Mouse (Mus musculus) kidney, embryonic 16.5 days (tissue): ENCODE measurements at regions not wholly inside any gene's neighbourhood (a gene's known extent, or its start where the extent isn't known, plus 50 kb on each side); places are given as distances from the start of the nearest gene placed in this dataset.
A peak's percentile ranks its signal among the peaks of the same experiment; 100 is the strongest.

Source experiments
- ATAC-seq: fragments of 200-750 bp; cut with Nextera tagmentation; 2 replicates; pipeline ENCODE4 v1.8.0; 2017; ENCODE audit warnings: moderate TSS enrichment; ENCODE audit not compliant: low FRiP score, low TSS enrichment
- H3K27ac ChIP-seq: fragments of 300-500 bp; sonication (generic); 2 replicates; pipeline ENCODE4 v1.5.1; 2014; ENCODE audit warnings: low read length
- H3K27me3 ChIP-seq: fragments of 300-500 bp; sonication (generic); 2 replicates; pipeline ENCODE4 v1.6.1; 2014; ENCODE audit warnings: low read length, control low read depth, mixed read lengths; ENCODE audit not compliant: insufficient read depth
- H3K36me3 ChIP-seq: fragments of 300-500 bp; sonication (generic); 2 replicates; pipeline ENCODE4 v1.6.1; 2014; ENCODE audit warnings: low read length, control low read depth, mixed read lengths; ENCODE audit not compliant: insufficient read depth
- H3K4me1 ChIP-seq: fragments of 300-500 bp; sonication (generic); 2 replicates; pipeline ENCODE4 v1.6.1; 2014; ENCODE audit warnings: low read length, control low read depth, mixed read lengths; ENCODE audit not compliant: insufficient read depth
- H3K4me2 ChIP-seq: fragments of 300-500 bp; sonication (generic); replicated peaks from 2 replicates; pipeline ENCODE4 v1.6.1; 2014; ENCODE audit warnings: low read depth, low read length
- H3K4me3 ChIP-seq: fragments of 300-500 bp; sonication (generic); 2 replicates; pipeline ENCODE4 v1.5.1; 2014; ENCODE audit warnings: mild to moderate bottlenecking, low read length
- H3K9ac ChIP-seq: fragments of 300-500 bp; sonication (generic); replicated peaks from 2 replicates; pipeline ENCODE4 v1.6.1; 2014; ENCODE audit warnings: low read length
- H3K9me3 ChIP-seq: fragments of 300-500 bp; sonication (generic); 2 replicates; pipeline ENCODE4 v1.6.1; 2016; ENCODE audit warnings: low read length, control low read depth
- WGBS: fragments of 180-500 bp; shearing (Covaris S2); extraction: QIAGEN DNeasy Blood & Tissue Kit; methylation state at CpG from one replicate; pipeline ENCODE4 v1.1.7; 2014; 5-methylcytosine and 5-hydroxymethylcytosine counted together

GRCm38 (mm10) chrX:11655466-11655865, 327.8 kb downstream of the H2al1j start:
- Histone ChIP-seq H3K4me3 (no peak overlapping the region), H3K36me3 (no peaks in the 10 kb centered on the region), H3K9me3 (no peaks in the 10 kb centered on the region), H3K9ac (no peak overlapping the region), H3K27ac (no peak overlapping the region), H3K4me1 (no peaks in the 10 kb centered on the region), H3K4me2 (no peak overlapping the region), H3K27me3 (peaks cover 12% of the 10 kb centered on the region; the same call in 1 of the 2 replicates)
- ATAC-seq: no peak
- 61% methylated on average over 6 of the region's 6 CpGs for WGBS

GRCm38 (mm10) chrX:11657606-11658254, 330.1 kb downstream of the H2al1j start:
- Histone ChIP-seq H3K9me3 (no peaks in the 10 kb centered on the region), H3K4me3 (no peak overlapping the region), H3K4me1 (no peaks in the 10 kb centered on the region), H3K4me2 (no peak overlapping the region), H3K27ac (no peak overlapping the region), H3K27me3 (peaks cover 12% of the 10 kb centered on the region; the same call in 1 of the 2 replicates), H3K9ac (no peak overlapping the region), H3K36me3 (no peaks in the 10 kb centered on the region)
- peak; percentile 71; the same call in 1 of the 2 replicates for ATAC-seq
- whole genome bisulfite sequencing: 55% methylated on average over 9 of the region's 9 CpGs

GRCm38 (mm10) chrX:11663187-11663829, 335.7 kb downstream of the H2al1j start:
- peak overlapping the region; percentile 87 for H3K27ac ChIP-seq
- peaks cover 16% of the 10 kb centered on the region for H3K27me3 ChIP-seq
- no peak overlapping the region for H3K9ac ChIP-seq
- no peak overlapping the region for H3K4me3 ChIP-seq
- peak; percentile 54; the same call in 1 of the 2 replicates for ATAC-seq
- H3K4me1 ChIP-seq: 0 out of 2 replicates have a peak, but pooled peaks cover 19% of the 10 kb centered on the region
- H3K9me3 ChIP-seq: no peaks in the 10 kb centered on the region
- H3K36me3 ChIP-seq: no peaks in the 10 kb centered on the region
- 23% methylated on average over 6 of the region's 6 CpGs for WGBS
- H3K4me2 ChIP-seq: no peak overlapping the region

- 18% methylated on average over 47 of the region's 68 CpGs for WGBS
- Histone ChIP-seq H3K4me1 (0 out of 2 replicates have a peak, but pooled peaks cover 19% of the 10 kb centered on the region), H3K27ac (peak overlapping the region; percentile 87), H3K36me3 (no peaks in the 10 kb centered on the region), H3K9me3 (no peaks in the 10 kb centered on the region), H3K4me2 (peak overlapping the region; percentile 61), H3K4me3 (peak overlapping the region; percentile 44), H3K9ac (peak overlapping the region; percentile 78), H3K27me3 (peaks cover 16% of the 10 kb centered on the region)
- ATAC-seq: peak; percentile 85
Measured at GRCm38 (mm10) chrX:11664330-11665061, 336.9 kb downstream of the H2al1j start.

- no peaks in the 10 kb centered on the region for H3K36me3 ChIP-seq
- no peak for ATAC-seq
- H3K27ac ChIP-seq: peak overlapping the region; percentile 87
- H3K4me3 ChIP-seq: peak overlapping the region; percentile 44
- no peaks in the 10 kb centered on the region for H3K9me3 ChIP-seq
- H3K4me2 ChIP-seq: peak overlapping the region; percentile 61
- H3K4me1 ChIP-seq: 0 out of 2 replicates have a peak, but pooled peaks cover 19% of the 10 kb centered on the region
- peak overlapping the region; percentile 78 for H3K9ac ChIP-seq
- peaks cover 14% of the 10 kb centered on the region for H3K27me3 ChIP-seq
- 24% methylated on average over 28 of the region's 30 CpGs for WGBS
Measured at GRCm38 (mm10) chrX:11665077-11665974, 337.7 kb downstream of the H2al1j start.

GRCm38 (mm10) chrX:11666517-11666916, 338.9 kb downstream of the H2al1j start:
- WGBS: 12% methylated on average over 9 of the region's 15 CpGs
- Histone ChIP-seq H3K4me1 (0 out of 2 replicates have a peak, but pooled peaks cover 19% of the 10 kb centered on the region), H3K27me3 (peaks cover 11% of the 10 kb centered on the region), H3K9ac (no peak overlapping the region), H3K4me2 (no peak overlapping the region), H3K9me3 (no peaks in the 10 kb centered on the region), H3K36me3 (no peaks in the 10 kb centered on the region), H3K4me3 (no peak overlapping the region), H3K27ac (no peak overlapping the region)
- ATAC-seq: no peak

- H3K9ac ChIP-seq: no peak overlapping the region
- WGBS: 55% methylated on average over 8 of the region's 8 CpGs
- H3K9me3 ChIP-seq: no peaks in the 10 kb centered on the region
Measured at GRCm38 (mm10) chrX:11671805-11672204, 344.2 kb downstream of the H2al1j start.

GRCm38 (mm10) chrX:11678086-11678485, 350.5 kb downstream of the H2al1j start:
- no peaks in the 10 kb centered on the region for H3K9me3 ChIP-seq
- H3K27me3 ChIP-seq: peaks cover 3% of the 10 kb centered on the region; the same call in 1 of the 2 replicates
- H3K4me1 ChIP-seq: no peaks in the 10 kb centered on the region
- H3K9ac ChIP-seq: no peak overlapping the region
- H3K4me3 ChIP-seq: no peak overlapping the region
- no peak for ATAC-seq
- H3K36me3 ChIP-seq: no peaks in the 10 kb centered on the region
- no peak overlapping the region for H3K27ac ChIP-seq
- 61% methylated on average over 2 of the region's 2 CpGs for WGBS
- H3K4me2 ChIP-seq: no peak overlapping the region

More at GRCm38 (mm10) chrX:11671805-11672204, 344.2 kb downstream of the H2al1j start:
- 0 out of 2 replicates have a peak, but pooled peaks cover 7% of the 10 kb centered on the region for H3K4me1 ChIP-seq
- H3K36me3 ChIP-seq: no peaks in the 10 kb centered on the region
- H3K27me3 ChIP-seq: peaks cover 3% of the 10 kb centered on the region; the same call in 1 of the 2 replicates
- H3K27ac ChIP-seq: no peak overlapping the region
- H3K4me2 ChIP-seq: no peak overlapping the region
- H3K4me3 ChIP-seq: no peak overlapping the region
- ATAC-seq: no peak

GRCm38 (mm10) chrX:11681274-11681673, 353.7 kb downstream of the H2al1j start:
- Histone ChIP-seq H3K9ac (no peak overlapping the region), H3K36me3 (no peaks in the 10 kb centered on the region), H3K4me2 (no peak overlapping the region), H3K4me1 (no peaks in the 10 kb centered on the region), H3K27me3 (peaks cover 5% of the 10 kb centered on the region; the same call in 1 of the 2 replicates), H3K27ac (no peak overlapping the region), H3K9me3 (no peaks in the 10 kb centered on the region), H3K4me3 (no peak overlapping the region)
- ATAC-seq: no peak
- WGBS: 65% methylated on average over 2 of the region's 2 CpGs
